In the genomic region with DNA sequence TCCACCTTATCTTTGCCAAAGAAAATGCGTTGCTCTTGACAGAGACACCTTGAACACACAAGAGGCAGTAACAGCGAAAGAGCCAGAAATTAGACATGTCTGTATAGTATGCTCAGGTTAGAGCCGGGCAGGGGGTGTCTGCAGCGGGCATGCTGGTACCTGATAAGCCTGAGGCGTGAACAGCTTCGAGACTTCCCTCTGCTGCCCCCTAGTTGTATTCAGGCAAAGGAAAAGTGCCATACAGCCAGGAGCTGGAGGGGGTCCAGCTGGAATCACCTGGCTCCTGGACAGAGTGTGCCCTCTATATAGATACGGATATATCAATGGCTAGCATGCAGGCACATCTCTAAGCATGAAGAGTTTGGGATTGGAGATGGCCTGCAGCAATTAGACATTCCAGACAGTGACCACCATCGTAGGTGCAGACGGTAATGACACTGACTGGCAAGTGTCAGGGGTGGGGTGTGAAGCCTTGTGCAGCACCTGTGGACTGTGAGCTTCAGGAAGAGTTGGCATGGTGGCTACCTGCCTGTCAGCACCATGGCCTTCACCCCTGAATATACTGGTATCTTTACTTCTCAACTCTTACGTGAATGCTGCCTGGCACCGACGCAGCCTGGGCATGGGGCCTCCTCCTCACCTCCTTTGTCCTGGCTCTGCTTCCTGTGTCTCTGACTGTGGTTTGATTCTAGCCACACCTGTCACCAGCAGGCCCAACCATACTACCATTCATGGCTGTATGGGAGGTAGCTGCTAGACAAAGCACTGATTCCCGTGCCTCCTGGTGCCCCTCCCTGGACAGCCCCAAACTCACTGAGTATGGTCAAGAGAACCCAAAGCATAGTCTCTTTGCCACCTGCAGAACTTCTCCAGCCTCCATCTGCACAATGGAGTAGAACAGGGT, we compare ENCODE assay signal across 10 mouse cellular contexts. TPM values are rescaled to one million over a fixed set of nuclear protein-coding genes. Genes with fewer than 3 reads are reported as not detected.
DNase-seq lines count a peak whose midpoint lies in the region; ATAC-seq and TF ChIP-seq lines count a peak whose summit lies in the region.
"Had no signal": no experiment of that assay in that cellular context is flagged by ENCODE, and none has a peak within 500 bp of the region (broad histone marks: within the 10 kb centered on the region; RNA-seq: fewer than 3 reads in every experiment).

No protein-coding gene starts in this region.

- peak; percentile 60 for DNase-seq in forebrain, embryonic 14.5 days (ENCODE audit: low spot score)
- DNase-seq in forebrain, embryonic 11.5 days (ENCODE audit: low spot score), result no peak
- peak; percentile 16 for DNase-seq in 416B (ENCODE audit: low read depth)
- peak; percentile 52 for DNase-seq in brain, embryonic 14.5 days (ENCODE audit: low read depth)
- peak; percentile 50 to 57 for DNase-seq in heart, postnatal 36 days
- peak; percentile 63 for DNase-seq in lung, postnatal 14 days

- H3K4me3 ChIP-seq in forebrain, embryonic 14.5 days (ENCODE audit: low read depth, low read length), result no peak overlapping the region
- no peak overlapping the region for H3K4me3 ChIP-seq in forebrain, embryonic 11.5 days (ENCODE audit: low read depth, low read length)
- no peak overlapping the region for H3K4me3 ChIP-seq in forebrain, embryonic 16.5 days (replicated peaks; ENCODE audit: low read length)
- H3K4me3 ChIP-seq: hindbrain, embryonic 15.5 days; neural tube, embryonic 12.5 days had no signal

- no peak overlapping the region for H3K4me2 ChIP-seq in forebrain, embryonic 14.5 days (ENCODE audit: low read length)
- H3K4me2 ChIP-seq in forebrain, embryonic 11.5 days (ENCODE audit: low read depth, low read length, severe bottlenecking), result no peak overlapping the region
- no peak overlapping the region for H3K4me2 ChIP-seq in forebrain, embryonic 16.5 days (ENCODE audit: low read length)
- H3K4me2 ChIP-seq: hindbrain, embryonic 15.5 days; neural tube, embryonic 12.5 days had no signal

- 68% methylated on average over 13 of the region's 13 CpGs for WGBS in forebrain, embryonic 14.5 days
- 71% methylated on average over 13 of the region's 13 CpGs for WGBS in forebrain, embryonic 11.5 days
- 66% methylated on average over 13 of the region's 13 CpGs for WGBS in forebrain, embryonic 16.5 days

- intact Hi-C loops in heart, postnatal 36 days (cut with DNase I), result no loop called here

- no peak for ATAC-seq in forebrain, embryonic 14.5 days
- no peak for ATAC-seq in forebrain, embryonic 11.5 days (replicated peaks; ENCODE audit: low FRiP score)
- no peak for ATAC-seq in monocyte, adult 5-6 weeks (replicated peaks; ENCODE audit: insufficient number of reproducible peaks, low FRiP score, low TSS enrichment, poor library complexity, severe bottlenecking)
- ATAC-seq in forebrain, embryonic 16.5 days, result no peak

- no peak overlapping the region for H3K9ac ChIP-seq in forebrain, embryonic 14.5 days (ENCODE audit: low read length)
- no peak overlapping the region for H3K9ac ChIP-seq in forebrain, embryonic 11.5 days (ENCODE audit: low read length)
- H3K9ac ChIP-seq in forebrain, embryonic 16.5 days (replicated peaks; ENCODE audit: low read depth, low read length), result no peak overlapping the region
- H3K9ac ChIP-seq: hindbrain, embryonic 15.5 days; neural tube, embryonic 12.5 days had no signal

- H3K4me1 ChIP-seq in forebrain, embryonic 14.5 days (ENCODE audit: control insufficient read depth, insufficient read depth, low read length), result peaks cover 8% of the 10 kb centered on the region; the same call in 1 of the 2 replicates
- no peaks in the 10 kb centered on the region; the same call in 1 of the 2 replicates for H3K4me1 ChIP-seq in forebrain, embryonic 11.5 days (replicated peaks; ENCODE audit: control insufficient read depth, insufficient read depth, low read length)
- H3K4me1 ChIP-seq in forebrain, embryonic 16.5 days (replicated peaks; ENCODE audit: control insufficient read depth, insufficient read depth, low read length), result peaks cover 11% of the 10 kb centered on the region

- H3K9me3 ChIP-seq in forebrain, embryonic 14.5 days (replicated peaks; ENCODE audit: control insufficient read depth, low read length), result no peaks in the 10 kb centered on the region
- H3K9me3 ChIP-seq in forebrain, embryonic 11.5 days (ENCODE audit: control insufficient read depth, low read length), result no peaks in the 10 kb centered on the region
- no peaks in the 10 kb centered on the region for H3K9me3 ChIP-seq in forebrain, embryonic 16.5 days (ENCODE audit: control insufficient read depth, low read length)
- H3K9me3 ChIP-seq: hindbrain, embryonic 15.5 days; neural tube, embryonic 12.5 days had no signal

- peak; percentile 58; the same call in 1 of the 2 replicates for TF ChIP-seq CTCF in brain, embryonic 14.5 days (IDR thresholded peaks at IDR 0.05; ENCODE audit: borderline replicate concordance, extremely low read depth, insufficient read depth, insufficient read length)

- no peaks in the 10 kb centered on the region for H3K27me3 ChIP-seq in forebrain, embryonic 14.5 days (replicated peaks; ENCODE audit: control insufficient read depth, insufficient read depth, low read length)
- H3K27me3 ChIP-seq in forebrain, embryonic 11.5 days (ENCODE audit: control insufficient read depth, insufficient read depth, low read length), result no peaks in the 10 kb centered on the region; the same call in 1 of the 2 replicates
- H3K27me3 ChIP-seq in forebrain, embryonic 16.5 days (replicated peaks; ENCODE audit: control insufficient read depth, insufficient read depth, low read length), result no peaks in the 10 kb centered on the region
- H3K27me3 ChIP-seq: hindbrain, embryonic 15.5 days; neural tube, embryonic 12.5 days had no signal

- TF ChIP-seq POLR2A in brain, embryonic 14.5 days (IDR thresholded peaks at IDR 0.05; ENCODE audit: borderline replicate concordance, extremely low read depth, insufficient read depth, insufficient read length, poor library complexity, severe bottlenecking), result no peak

- H3K36me3 ChIP-seq in forebrain, embryonic 14.5 days (ENCODE audit: control insufficient read depth, insufficient read depth, low read length), result no peaks in the 10 kb centered on the region
- H3K36me3 ChIP-seq in forebrain, embryonic 11.5 days (ENCODE audit: control insufficient read depth, insufficient read depth, low read length), result no peaks in the 10 kb centered on the region
- no peaks in the 10 kb centered on the region for H3K36me3 ChIP-seq in forebrain, embryonic 16.5 days (ENCODE audit: control insufficient read depth, insufficient read depth)
- H3K36me3 ChIP-seq: hindbrain, embryonic 15.5 days; neural tube, embryonic 12.5 days had no signal

- H3K27ac ChIP-seq in forebrain, embryonic 14.5 days (ENCODE audit: low read depth, low read length), result no peak overlapping the region
- no peak overlapping the region for H3K27ac ChIP-seq in forebrain, embryonic 11.5 days (ENCODE audit: low read depth, low read length)
- no peak overlapping the region for H3K27ac ChIP-seq in forebrain, embryonic 16.5 days (ENCODE audit: low read length)
- H3K27ac ChIP-seq: hindbrain, embryonic 15.5 days; neural tube, embryonic 12.5 days had no signal

RNA-seq across cellular contexts. Expression of a gene that starts 54.0 kb away (rescaled TPM):
- 2.0 and 2.6 TPM in 2 replicates for polyA plus RNA-seq in forebrain, embryonic 14.5 days (2014; fragmentation: Nextera tagmentation; extraction: Ambion mirVana)
- 6.5 and 6.9 TPM in 2 replicates for polyA plus RNA-seq in forebrain, embryonic 11.5 days (2014; fragmentation: Nextera tagmentation; extraction: Ambion mirVana)
- 15.2 and 20.4 TPM in 2 replicates for polyA plus RNA-seq in brain, embryonic 14.5 days (2012; rRNA removed)
- 10 to 100 TPM; 52.8 to 53.8 TPM for total RNA-seq in heart, postnatal 36 days (2021)
- 19.7 to 21.3 TPM (median 21.2 TPM) in 3 replicates for total RNA-seq in monocyte, adult 5-6 weeks (2017)
- 2.4 and 3.4 TPM in 2 replicates for polyA plus RNA-seq in forebrain, embryonic 16.5 days (2015; fragmentation: Nextera tagmentation; extraction: Ambion mirVana)
